Mouse (Mus musculus): ENCODE measurements around the gene Slc10a1.

The Slc10a1 gene

DNA sequence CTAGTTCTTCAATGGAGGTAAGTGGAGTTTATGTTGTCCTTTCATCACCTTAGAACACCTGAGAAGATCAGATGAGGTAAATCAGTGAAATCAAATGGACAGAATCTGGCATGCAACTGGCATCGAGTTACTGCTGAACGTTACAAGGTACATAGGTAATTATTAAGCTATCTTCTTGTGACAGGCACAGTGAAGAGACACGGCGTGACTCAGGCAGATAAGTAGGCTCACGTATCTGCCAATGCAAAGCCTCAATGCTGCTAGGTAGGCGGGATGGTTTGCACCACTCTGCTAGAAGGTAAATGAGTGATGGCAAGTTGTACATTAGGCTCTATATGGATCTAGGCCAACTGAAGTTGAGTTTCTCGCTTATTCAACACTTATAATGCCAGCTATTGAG is 38.4 kb downstream of the Slc10a1 start:
- peak; percentile 77 for DNase-seq (ENCODE audit: extremely low read depth, low read depth, low spot score)

DNA sequence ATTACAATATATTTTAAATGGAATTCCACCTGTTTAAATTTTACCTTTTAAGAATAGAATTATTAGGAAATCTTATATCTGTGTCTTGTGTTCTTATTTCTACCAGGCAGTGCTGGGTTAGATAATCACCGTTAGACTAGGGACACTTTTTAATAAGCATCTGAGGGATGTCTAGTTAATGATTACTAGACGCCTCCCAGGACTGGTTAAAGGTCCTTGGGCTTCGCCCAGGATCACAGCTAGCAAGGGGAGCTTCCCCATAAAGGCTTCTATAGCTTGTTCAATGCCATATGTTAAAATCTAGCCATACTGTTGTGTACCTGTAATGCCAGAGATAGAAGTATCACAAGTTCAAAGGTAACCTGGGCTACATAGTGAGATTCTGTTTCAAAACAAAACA is 39.6 kb downstream of the Slc10a1 start:
- no peak for DNase-seq (ENCODE audit: extremely low read depth, low read depth, low spot score)

DNA sequence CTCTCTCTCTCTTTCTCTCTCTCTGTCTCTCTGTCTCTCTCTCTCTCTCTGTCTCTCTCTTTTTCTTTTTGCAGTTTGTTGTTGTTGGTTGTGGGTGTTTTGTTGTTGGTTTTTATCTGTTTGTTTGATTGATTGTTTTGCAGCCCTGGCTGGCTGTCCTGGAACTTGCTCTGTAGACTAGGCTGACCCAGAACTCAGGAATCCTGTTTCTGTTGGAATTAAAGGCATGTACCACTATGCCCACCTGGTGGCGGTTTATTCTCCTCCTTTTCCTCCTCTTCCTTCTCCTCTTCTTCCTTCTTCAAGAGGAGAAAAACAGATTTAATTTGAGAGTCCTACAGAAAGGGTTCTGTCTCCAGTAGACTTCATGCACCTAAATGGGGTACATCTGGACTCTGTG is 41.0 kb downstream of the Slc10a1 start:
- no peak for DNase-seq (ENCODE audit: extremely low read depth, low read depth, low spot score)

DNA sequence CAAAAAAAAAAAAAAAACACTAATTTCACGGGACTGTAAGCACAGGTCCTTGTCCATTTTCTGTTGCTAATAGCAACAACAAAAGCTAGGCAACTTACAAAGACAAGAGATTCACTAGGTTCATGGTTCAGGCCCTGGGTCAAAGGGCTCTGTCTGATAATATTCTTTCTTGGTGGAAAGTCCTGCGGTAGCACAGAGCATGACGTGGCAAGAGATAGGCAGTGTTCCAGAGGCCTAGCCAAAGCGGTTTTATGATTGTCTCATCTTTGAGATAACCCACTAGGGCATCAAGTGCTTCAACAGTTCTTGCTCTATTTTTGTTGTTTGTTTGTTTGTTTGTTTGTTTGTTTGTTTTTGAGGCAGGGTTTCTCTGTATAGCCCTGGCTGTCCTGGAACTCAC is 42.0 kb downstream of the Slc10a1 start:
- DNase-seq (ENCODE audit: extremely low read depth, low read depth, low spot score), result no peak

DNA sequence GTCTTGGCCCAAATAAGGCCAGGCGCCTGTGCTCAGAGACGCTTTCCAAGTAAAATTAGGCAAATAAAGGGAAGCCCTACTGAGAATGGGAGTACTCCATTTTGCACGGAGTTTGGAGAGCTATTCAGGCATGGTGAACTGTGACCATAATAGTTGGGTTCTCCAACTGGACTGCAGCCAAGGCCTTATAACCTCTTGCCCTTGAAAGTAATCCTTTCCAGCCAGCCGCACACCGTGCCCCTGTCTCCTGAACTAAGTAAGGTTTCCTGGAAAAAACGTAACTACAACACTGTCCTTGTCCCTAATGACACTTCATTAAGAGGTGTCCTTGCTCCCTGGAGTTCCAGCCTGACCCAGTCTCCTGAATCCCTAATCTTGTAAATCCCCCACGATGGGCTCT is 42.6 kb downstream of the Slc10a1 start:
- no peak for DNase-seq (ENCODE audit: extremely low read depth, low read depth, low spot score)

DNA sequence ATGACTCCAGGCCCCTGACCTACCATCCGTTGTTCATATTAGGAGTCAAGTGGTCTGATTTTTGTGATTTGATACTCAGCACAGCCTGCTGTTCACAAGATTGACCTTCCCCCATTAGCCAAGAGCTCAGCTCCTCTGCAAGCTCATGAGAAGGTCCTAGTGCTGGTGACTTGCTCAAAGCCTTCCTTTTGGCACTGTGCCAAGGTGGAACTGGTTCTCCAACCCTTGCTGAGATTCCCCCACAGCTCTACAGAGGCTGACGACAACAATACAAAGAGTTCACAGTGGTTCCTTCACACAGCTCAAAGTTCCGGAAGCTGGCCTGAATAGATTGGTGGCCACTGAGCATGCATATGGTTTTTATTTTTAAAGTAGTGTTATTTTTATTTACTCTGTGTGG is 44.3 kb downstream of the Slc10a1 start:
- peak; percentile 72 for DNase-seq (ENCODE audit: extremely low read depth, low read depth, low spot score)

DNA sequence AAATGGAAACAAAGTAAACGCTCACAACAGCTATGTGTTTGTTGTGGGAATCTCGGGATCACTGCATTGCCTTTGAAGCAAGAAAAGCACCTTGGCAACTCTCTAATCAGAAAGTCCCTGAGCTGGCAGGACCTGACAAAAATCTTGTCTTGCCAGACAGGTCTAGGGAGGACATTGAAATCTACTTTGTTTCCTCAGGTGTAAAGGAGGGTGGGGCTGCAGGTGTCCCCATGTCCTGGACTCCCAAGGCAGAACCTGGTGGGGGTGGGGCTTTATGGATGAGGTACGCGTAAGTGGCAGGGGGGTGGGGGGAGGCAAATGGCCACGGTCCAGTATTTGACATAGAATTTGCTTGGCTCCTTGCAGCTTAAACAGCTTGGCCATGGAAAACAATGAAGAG is 44.9 kb downstream of the Slc10a1 start:
- peak; percentile 51 for DNase-seq (ENCODE audit: extremely low read depth, low read depth, low spot score)

DNA sequence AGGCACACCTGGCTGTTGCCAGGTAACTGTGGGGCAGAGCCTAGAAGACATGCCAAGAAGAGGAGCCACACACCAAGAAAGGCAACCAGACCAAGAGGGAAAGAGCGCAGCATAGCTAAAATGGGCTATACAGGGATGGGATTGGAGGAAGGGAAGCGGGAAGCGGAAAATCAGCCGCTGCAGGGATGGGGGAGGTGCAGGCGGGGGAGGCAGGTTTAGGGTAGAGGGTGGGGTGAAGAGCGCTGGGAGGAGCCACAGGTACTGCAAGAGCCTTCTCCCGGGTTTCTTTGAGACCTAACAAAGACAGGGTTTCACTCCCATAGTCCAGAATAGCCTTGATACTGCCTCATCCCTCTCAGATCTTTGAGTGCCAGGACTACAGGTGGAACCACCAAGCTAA is 45.6 kb downstream of the Slc10a1 start:
- no peak for DNase-seq (ENCODE audit: extremely low read depth, low read depth, low spot score)

DNA sequence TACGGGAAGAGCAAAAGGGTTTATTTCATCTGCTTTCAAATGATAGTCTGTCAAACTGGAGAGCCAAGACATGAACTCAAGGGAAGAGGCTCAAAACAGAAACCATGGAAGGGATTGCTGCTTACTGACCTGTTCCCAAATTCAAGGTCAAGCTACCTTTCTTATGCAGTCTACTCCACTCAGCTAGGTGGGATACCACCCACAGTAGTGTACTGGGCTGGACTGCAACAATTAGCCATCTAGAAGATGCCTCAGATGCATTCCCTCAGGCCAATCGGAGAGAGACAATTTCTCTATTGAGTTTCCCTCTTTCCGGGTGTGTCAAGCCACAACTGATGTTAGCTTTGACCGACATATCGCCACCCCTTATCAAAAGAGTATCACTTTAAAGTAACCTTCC is 47.2 kb downstream of the Slc10a1 start:
- no peak for DNase-seq (ENCODE audit: extremely low read depth, low read depth, low spot score)

DNA sequence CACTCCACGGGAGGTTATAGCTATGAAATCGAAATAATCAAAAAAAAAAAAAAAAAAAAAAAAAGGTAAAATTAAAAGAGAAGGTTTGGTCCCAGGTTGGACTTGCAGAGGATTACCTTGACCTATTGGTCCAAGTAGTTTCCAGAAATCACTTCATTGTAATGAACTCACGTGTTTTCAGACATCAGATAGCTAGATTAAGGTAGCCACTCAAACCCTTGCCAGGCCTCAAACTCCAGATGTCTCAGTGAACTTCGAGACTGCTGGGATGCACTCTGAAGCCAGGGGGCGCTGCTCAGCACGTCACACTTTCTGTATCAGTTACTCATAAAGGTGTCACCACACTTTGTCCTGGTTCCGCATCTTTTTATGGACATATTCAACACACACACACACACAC is 50.7 kb downstream of the Slc10a1 start:
- DNase-seq (ENCODE audit: extremely low read depth, low read depth, low spot score), result no peak

DNA sequence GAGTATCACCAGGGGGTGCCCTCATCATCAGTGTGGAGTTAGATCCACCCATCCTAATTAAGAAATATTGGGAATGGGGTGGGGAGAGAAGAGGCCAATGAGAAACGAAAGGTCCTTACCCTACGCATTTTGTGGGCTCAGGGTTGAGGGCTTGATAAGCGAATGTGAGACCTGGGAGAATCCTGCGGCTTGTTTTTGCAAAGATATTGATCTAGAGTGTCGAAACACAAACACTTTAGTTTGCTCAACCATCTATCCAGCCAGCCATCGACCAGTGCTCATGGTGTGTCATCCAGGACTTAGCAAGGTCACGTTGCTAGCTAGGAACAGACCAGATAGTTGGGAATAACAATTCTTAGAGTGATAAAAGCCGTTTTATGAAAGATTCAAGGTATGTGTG is 58.9 kb downstream of the Slc10a1 start:
- no peak for DNase-seq (ENCODE audit: extremely low read depth, low read depth, low spot score)

Measured in fat pad, adult 2 months (tissue).